Mouse (Mus musculus): ENCODE data around the gene Timp3.

- TF ChIP-seq ZNF384 (IDR thresholded peaks at IDR 0.05; ENCODE audit: low read depth, low read length) (no peak), MAFK (IDR thresholded peaks at IDR 0.05; ENCODE audit: insufficient read depth, low read depth, low read length) (no peak)
These were observed 89.2 kb downstream of the Timp3 start for GRCm38 (mm10) chr10:86389357-86389756.
